Mouse (Mus musculus) ES-E14 (cell line): Measurements from ENCODE around the gene Ptger1. TPM values are rescaled to one million over a fixed set of nuclear protein-coding genes. Genes with fewer than 3 reads are reported as not detected.

ENCODE experiments used
- DNase-seq: peaks from one replicate; pipeline ENCODE4 v3.0.0-alpha.2; 2013; ENCODE audit warnings: low read depth, low spot score
- H3K27ac ChIP-seq: 2 replicates; pipeline ENCODE4 v1.5.1; 2012; ENCODE audit warnings: low read depth, mild to moderate bottlenecking, low read length, moderate library complexity, mixed read lengths; ENCODE audit not compliant: poor library complexity, insufficient read depth, severe bottlenecking
- H3K36me3 ChIP-seq: 2 replicates; pipeline ENCODE4 v1.6.1; 2012; ENCODE audit warnings: mild to moderate bottlenecking, low read length, moderate library complexity, mixed read lengths; ENCODE audit not compliant: control insufficient read depth, poor library complexity, insufficient read depth, severe bottlenecking
- H3K4me1 ChIP-seq, 2 experiments: fragments of 150-350 bp in 1 of 2; sonication (generic) in 1 of 2; 2 replicates each; pipeline ENCODE4 v1.6.1; 2012; ENCODE audit warnings: low read length in 2 of 2, mild to moderate bottlenecking in 1 of 2, mixed read lengths in 1 of 2; ENCODE audit not compliant: control insufficient read depth in 2 of 2, insufficient read depth in 2 of 2, poor library complexity in 1 of 2
- H3K4me3 ChIP-seq, 2 experiments: fragments of 150-350 bp in 1 of 2; sonication (generic) in 1 of 2; 2 replicates each; pipeline ENCODE4 v1.5.1; 2012; ENCODE audit warnings: low read length in 2 of 2, low read depth in 1 of 2, mild to moderate bottlenecking in 1 of 2, mixed read lengths in 1 of 2; ENCODE audit not compliant: insufficient read depth in 1 of 2, poor library complexity in 1 of 2, severe bottlenecking in 1 of 2
- H3K9ac ChIP-seq: 2 replicates; pipeline ENCODE4 v1.6.1; 2012; ENCODE audit warnings: low read depth, mild to moderate bottlenecking, low read length, mixed read lengths; ENCODE audit not compliant: poor library complexity, insufficient read depth, severe bottlenecking
- H3K9me3 ChIP-seq: fragments of 150-350 bp; sonication (generic); 2 replicates; pipeline ENCODE4 v1.6.1; 2012; ENCODE audit warnings: low read depth, mild to moderate bottlenecking, low read length; ENCODE audit not compliant: control insufficient read depth, insufficient read depth
- CHD2 ChIP-seq: IDR thresholded peaks from 2 replicates; pipeline ENCODE4 v1.6.1; 2014; ENCODE audit warnings: mild to moderate bottlenecking, low read depth, low read length, inconsistent platforms
- HCFC1 ChIP-seq: IDR thresholded peaks from 2 replicates; pipeline ENCODE4 v1.6.1; 2012; ENCODE audit warnings: low read length, inconsistent platforms, borderline replicate concordance; ENCODE audit not compliant: insufficient read depth
- MAFK ChIP-seq: IDR thresholded peaks from 2 replicates; pipeline ENCODE4 v1.6.1; 2014; ENCODE audit warnings: mild to moderate bottlenecking, low read depth, low read length, inconsistent platforms; ENCODE audit not compliant: insufficient read depth
- ZC3H11A ChIP-seq: IDR thresholded peaks from 2 replicates; pipeline ENCODE4 v1.6.1; 2012; ENCODE audit warnings: low read depth, mild to moderate bottlenecking, inconsistent platforms, low read length, borderline replicate concordance
- ZNF384 ChIP-seq: IDR thresholded peaks from 2 replicates; pipeline ENCODE4 v1.6.1; 2012; ENCODE audit warnings: low read depth, low read length, inconsistent platforms
- in situ Hi-C, 2 experiments: fragments of 600-800 bp; cut with MboI; formaldehyde crosslinking; loops; one replicate each; pipeline ENCODE4 v1.15.1; 2025; ENCODE audit warnings: low sequenced_read_pairs in 2 of 2, inconsistent platforms in 1 of 2; ENCODE audit not compliant: unreplicated experiment in 2 of 2
- total RNA-seq: library from RNA; depleted of rRNA; stranded (reverse); fragments of 300-350 nt; gene quantifications from 2 replicates; pipeline ENCODE4 v1.2.3, GENCODE M21; 2012

Gene Ptger1
- total RNA-seq, 1 experiment = 1.7 TPM

DNA sequence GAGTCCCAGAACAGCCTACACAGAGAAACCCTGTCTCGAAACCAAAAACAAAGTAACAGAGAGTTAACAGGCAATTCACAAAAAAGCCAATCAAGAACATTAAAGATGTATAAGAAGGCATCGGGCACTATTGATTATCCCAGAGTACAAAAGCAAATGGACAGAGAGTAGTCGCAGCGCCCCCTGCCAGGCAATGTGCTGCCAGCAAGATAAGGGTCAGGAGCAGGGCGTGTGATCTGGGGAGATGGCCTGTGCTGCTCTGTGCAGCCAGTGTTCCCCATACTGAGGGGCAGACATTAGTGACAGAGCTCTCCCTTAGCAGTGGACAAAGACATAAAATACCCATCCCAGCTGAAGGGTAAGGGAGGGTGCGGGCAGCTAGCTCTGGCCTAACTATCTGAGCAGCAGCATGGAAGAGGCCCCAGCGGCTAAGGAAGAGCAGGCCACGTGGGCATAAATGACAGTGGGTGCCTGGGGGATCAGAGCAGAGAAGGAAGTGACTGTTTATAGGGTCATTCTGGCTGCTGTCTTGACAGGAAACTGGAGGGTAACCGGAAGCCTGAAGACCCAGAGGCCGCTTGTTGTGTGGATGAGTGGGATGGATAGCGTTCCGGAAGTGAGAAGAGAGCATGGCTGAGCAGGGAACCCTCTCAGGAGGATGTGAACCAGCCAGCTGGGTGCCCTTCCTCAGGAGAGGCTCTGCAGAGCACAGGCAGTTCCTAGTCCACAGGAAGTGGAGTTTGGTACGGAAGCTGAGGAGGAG lies 9.8 kb upstream of the Ptger1 start:
- Histone ChIP-seq H3K9ac (no peak overlapping the region), H3K9me3 (no peaks in the 10 kb centered on the region), H3K27ac (peak overlapping the region; percentile 45; the same call in 1 of the 2 replicates), H3K4me3 (no peak overlapping the region), H3K36me3 (peaks cover 2% of the 10 kb centered on the region; the same call in 1 of the 2 replicates), H3K4me1 (peaks cover 3 to 23% of the 10 kb centered on the region in 2 experiments; a peak in 3 of 4 replicates)
- DNase-seq = no peak
- in situ Hi-C loops = no loop called here
- TF ChIP-seq ZNF384 = no peak
- TF ChIP-seq ZC3H11A = no peak
- TF ChIP-seq MAFK = no peak
- no peak for TF ChIP-seq CHD2
- no peak for TF ChIP-seq HCFC1

DNA sequence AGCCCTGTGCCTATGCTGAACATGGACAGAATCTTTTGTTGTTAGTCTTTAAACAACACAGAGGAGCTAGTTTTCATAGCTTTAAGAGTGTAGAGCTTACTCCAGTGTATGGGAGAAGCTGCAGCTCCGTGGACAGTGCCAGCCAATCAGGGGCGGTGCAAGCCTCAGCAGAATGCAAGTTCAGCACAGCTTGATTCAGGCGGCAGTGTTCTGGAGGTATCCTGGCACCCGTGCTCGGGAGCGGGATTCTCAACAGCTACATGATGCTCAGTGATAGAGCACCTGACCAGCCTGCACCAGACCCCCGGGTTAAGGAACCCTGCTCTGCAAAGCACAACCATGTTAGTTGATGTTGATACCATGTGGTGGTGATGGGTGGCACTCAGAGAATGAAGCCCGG lies 5.9 kb upstream of the Ptger1 start:
- H3K4me3 ChIP-seq = peak overlapping the region in 1 of 2 experiments; percentile 11; a peak in 1 of 4 replicates
- no peaks in the 10 kb centered on the region for H3K9me3 ChIP-seq
- in situ Hi-C loops = no loop called here
- no peak for TF ChIP-seq ZC3H11A
- peaks cover 8% of the 10 kb centered on the region; the same call in 1 of the 2 replicates for H3K36me3 ChIP-seq
- no peak for DNase-seq
- no peak overlapping the region for H3K27ac ChIP-seq
- H3K4me1 ChIP-seq = peaks cover 0 to 28% of the 10 kb centered on the region in 2 experiments; a peak in 2 of 4 replicates
- no peak overlapping the region; the same call in 1 of the 2 replicates for H3K9ac ChIP-seq

DNA sequence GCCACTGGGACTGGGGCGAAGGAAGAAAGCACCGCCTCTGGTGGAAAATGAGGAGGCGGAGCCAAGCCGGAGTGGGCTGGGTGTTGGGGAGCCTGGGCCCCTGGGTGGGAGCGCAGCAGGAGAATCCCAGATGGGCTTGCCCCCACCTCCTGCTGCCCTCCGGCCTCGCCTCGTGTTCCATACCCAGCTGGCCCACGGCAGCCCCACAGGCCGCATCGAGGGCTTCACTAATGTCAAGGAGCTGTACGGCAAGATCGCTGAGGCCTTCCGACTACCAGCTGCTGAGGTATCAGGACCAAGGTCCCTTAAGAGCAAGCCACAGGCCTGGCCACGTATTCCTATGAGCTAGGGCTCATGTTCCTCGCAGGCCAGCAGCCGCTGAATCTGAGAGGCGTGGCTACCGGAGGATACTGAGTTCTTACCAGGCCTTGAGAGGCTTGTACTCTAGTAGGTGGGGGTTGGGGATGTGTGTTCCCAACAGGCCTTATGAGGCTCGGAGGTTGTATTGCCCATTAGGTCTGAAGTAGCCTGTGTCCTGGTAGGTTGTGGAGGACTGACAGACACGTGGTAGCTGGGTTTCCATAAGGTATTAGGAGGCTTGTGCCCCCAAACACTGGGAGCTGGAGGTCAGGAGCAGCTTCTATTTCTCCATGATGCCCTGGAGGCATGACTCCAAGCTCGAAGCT lies 5.3 kb upstream of the Ptger1 start:
- H3K9me3 ChIP-seq = no peaks in the 10 kb centered on the region
- no peak overlapping the region for H3K27ac ChIP-seq
- H3K36me3 ChIP-seq = peaks cover 8% of the 10 kb centered on the region; the same call in 1 of the 2 replicates
- no peak for TF ChIP-seq CHD2
- no peak for TF ChIP-seq ZNF384
- no peak for TF ChIP-seq HCFC1
- no peak for TF ChIP-seq ZC3H11A
- TF ChIP-seq MAFK = no peak
- peak overlapping the region in 1 of 2 experiments; percentile 11; a peak in 2 of 4 replicates for H3K4me3 ChIP-seq
- peaks cover 0 to 28% of the 10 kb centered on the region in 2 experiments; a peak in 2 of 4 replicates for H3K4me1 ChIP-seq
- peak overlapping the region; percentile 38; the same call in 1 of the 2 replicates for H3K9ac ChIP-seq
- in situ Hi-C loops = no loop called here
- DNase-seq = no peak

DNA sequence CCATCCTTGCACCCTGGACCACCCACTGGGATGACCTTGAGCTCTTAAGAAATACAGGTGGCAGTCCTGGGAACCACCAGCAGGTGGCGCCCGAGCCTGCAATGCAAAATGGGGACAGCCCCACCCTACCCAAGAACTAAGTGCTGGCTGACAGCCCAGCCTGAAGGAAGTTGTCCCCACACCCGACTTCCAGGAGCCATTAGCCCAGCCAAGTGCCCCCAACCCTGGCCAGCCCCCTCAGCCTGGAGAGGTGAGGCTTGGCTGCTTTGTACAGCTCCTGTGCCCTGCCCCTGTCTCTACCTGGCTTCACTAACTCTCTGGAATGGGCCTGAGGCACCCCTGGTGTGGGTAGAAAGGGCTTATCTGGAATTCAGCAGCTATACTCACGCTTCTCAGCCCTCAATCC lies 4.1 kb upstream of the Ptger1 start:
- DNase-seq = peak; percentile 91
- Histone ChIP-seq H3K36me3 (peaks cover 8% of the 10 kb centered on the region; the same call in 1 of the 2 replicates), H3K9me3 (no peaks in the 10 kb centered on the region), H3K9ac (no peak overlapping the region), H3K27ac (no peak overlapping the region), H3K4me1 (peaks cover 0 to 30% of the 10 kb centered on the region in 2 experiments; a peak in 2 of 4 replicates), H3K4me3 (no peak overlapping the region)
- in situ Hi-C loops = no loop called here
- TF ChIP-seq ZNF384 (no peak), HCFC1 (no peak), CHD2 (no peak), ZC3H11A (no peak), MAFK (no peak)
